Mouse (Mus musculus) kidney, postnatal 10 days (tissue): ENCODE measurements at regions not wholly inside any gene's neighbourhood (a gene's known extent, or its start where the extent isn't known, plus 50 kb on each side); places are given as distances from the start of the nearest gene placed in this dataset.

Experiments used
- DNase-seq: peaks from one replicate; pipeline ENCODE4 v3.0.0; 2021; ENCODE audit warnings: mixed read lengths

DNA sequence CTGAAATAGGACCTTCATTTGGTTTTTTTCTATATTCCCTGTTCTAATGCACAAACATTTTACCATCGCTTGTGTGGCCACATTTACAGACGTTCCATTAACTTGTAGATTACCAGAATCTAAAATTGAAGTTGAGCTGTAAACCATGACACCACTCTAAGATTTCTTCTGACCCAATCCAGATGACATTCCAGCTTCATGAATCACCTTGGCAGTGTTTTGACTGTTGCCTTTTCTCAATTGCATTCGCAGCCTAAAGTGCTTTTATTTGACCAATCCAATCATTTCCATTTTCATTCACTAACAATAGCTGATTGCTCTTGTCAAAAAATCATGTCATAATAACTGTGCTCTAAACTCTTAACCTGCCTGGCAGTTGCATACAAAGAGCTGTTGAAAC, 144.8 kb downstream of the Mdfic start:
- DNase-seq, result no peak

- DNase-seq, result no peak
Measured at GRCm38 (mm10) chr6:15882288-15882903, 161.9 kb downstream of the Mdfic start.

DNA sequence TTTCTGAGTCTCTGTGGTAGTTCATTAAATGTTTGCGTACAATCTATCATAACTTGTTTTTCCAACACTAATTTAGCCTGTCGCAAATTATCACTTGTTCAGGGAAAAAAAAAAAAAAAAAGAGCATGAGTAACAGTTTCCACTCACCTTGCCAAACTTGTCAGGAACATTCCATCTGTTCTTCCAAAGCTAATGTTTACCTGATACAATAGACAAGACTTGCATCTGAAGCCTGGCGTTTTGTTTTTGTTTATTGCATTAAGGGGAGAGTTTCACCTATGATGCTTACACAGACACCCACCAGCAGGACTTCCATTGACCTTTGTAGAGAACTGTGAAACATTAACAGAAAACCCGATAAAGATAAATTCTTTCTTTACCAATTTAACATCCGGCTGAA, 172.6 kb downstream of the Mdfic start:
- DNase-seq, result no peak

DNA sequence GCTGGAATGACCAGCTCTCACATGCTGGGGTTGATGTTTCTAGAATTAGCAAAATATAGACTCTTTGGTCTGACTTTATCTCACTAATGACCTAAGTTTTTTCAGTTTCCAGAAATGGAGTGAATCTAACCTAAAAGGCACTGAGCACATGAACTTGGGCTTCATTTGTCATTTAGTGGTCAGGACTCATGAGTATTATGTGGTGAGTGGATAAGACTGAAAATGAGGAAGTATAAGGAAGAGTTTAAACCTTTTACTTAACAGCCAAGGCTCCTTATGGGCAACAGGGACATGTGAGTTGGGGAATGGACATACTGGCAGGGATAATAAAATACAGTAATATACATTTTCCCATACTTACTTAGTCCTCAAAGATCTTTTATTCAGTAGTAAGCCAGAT, 180.0 kb downstream of the Mdfic start:
- DNase-seq, result no peak

DNA sequence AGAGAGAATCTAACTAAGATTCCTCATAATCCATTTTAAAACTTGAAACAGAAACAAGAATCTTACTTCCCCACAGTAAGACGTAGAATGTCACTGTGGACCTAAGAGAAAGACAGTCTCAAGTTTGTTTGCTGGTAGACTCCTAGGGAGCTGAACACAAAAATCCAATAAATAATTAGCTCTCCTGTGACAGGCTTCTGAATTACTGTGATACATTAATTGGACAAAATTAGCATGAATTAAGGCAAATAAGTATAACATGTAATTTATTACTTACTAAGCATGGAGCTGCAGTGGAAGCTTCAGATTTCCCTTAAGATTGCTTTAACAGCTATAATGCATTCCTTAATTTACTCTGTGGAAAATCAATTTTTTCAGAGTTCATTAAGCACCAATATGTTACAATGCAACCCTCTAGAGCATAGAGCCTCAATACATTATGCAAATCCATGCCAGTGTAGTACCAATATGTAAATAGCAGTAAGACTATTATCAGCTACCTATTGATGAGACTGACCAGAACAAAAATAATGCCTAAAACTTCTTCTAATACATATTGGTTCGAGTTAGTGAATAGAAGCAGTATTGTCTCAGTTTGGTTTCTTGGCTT, 182.3 kb downstream of the Mdfic start:
- no peak for DNase-seq

DNA sequence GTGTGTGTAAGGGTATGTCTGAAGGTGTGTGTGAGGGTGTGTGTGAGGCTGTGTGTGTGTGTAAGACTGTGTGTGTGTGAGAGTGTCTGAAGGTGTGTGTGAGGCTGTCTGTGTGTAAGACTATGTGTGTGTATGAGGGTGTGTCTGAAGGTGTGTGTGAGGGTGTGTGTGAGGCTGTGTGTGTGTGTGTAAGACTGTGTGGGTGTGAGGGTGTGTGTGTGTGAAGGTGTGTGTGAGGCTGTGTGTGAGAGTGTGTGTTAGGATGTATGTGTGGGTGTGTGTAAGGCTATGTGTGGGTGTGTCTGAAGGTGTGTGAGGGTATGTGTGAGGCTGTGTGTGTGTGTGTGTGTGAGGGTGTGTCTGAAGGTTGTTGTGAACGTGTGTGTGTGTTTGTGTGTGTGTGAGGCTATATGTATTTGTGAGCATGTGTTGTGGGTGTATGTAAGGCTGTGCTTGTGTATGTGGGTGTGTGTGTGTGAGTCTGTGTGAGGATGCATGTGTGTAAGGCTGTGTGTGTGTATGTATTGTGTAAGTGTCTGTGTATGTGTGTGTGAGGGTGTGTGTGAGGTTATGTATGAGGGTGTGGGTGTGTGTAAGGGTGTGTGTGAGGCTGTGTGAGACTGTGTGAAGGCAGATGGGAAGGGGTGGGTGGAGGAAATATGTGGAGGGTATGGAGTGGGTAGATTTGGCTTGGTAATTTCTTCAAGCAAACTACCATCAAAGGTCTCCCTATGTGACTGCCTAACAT, 190.1 kb downstream of the Mdfic start:
- DNase-seq, result no peak

DNA sequence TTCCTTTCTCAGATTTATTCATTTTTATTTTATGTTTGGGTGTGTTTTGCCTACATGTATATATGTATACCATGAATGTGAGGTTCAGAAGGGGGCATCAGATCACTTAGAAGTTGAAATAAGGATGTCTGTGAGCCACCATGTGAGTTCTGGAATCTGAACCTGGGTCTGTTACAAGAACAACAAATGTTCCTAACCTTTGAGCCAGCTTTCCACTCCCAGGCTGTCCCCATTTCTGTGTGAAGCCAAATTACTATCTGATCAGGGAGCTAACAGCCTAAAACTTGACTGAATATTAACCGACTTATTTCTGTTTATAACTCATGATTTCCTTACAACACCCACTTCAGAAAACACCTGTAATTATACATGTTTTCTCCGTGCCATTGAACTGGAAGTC, 209.2 kb downstream of the Mdfic start:
- DNase-seq, result no peak

DNA sequence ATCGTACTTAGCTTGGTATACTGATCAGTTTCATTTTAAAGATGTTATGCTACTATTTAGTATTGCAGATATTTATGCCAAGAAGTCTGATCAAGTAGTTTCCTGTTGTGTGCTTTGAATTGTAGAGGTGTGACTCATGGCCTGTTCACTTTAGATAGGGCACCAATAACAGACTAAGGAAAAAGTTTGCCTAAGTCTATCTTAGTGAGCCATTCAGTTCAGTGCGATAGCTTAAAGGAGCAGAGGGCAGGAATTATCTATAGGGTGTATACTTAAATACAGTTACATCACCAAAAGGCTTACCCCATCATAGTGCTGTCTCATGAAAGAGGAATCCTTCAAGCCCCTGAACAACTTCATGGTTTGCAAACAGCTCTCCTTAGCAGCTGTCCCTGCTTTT, 229.8 kb downstream of the Mdfic start:
- no peak for DNase-seq

- peak; percentile 33 for DNase-seq
Measured at GRCm38 (mm10) chr6:15987334-15987733, 266.9 kb downstream of the Mdfic start.
